Mouse (Mus musculus): ENCODE data around the gene Psg17. TPM values are rescaled to one million over a fixed set of nuclear protein-coding genes. Genes with fewer than 3 reads are reported as not detected.

The Psg17 gene
- polyA plus RNA-seq, 1 experiment, result not detected

- H3K27me3 ChIP-seq (ENCODE audit: control insufficient read depth, insufficient read depth, insufficient read length), result no peaks in the 10 kb centered on the region
- no peak overlapping the region for H3K4me3 ChIP-seq (ENCODE audit: insufficient read depth, poor library complexity, severe bottlenecking)
- H3K36me3 ChIP-seq (ENCODE audit: control insufficient read depth, insufficient read depth), result no peaks in the 10 kb centered on the region
- no peaks in the 10 kb centered on the region for H3K79me3 ChIP-seq (ENCODE audit: low read depth)
- TF ChIP-seq MYOG (IDR thresholded peaks at IDR 0.05; ENCODE audit: control insufficient read depth, extremely low read depth, insufficient read length), result no peak
- TF ChIP-seq MAX (IDR thresholded peaks at IDR 0.05), result no peak
- TF ChIP-seq CTCF (IDR thresholded peaks at IDR 0.05; ENCODE audit: control insufficient read depth, insufficient read depth, insufficient read length), result no peak
- TF ChIP-seq CEBPB (IDR thresholded peaks at IDR 0.05; ENCODE audit: low read depth), result no peak
- no peak for TF ChIP-seq FOSL1 (IDR thresholded peaks at IDR 0.05; ENCODE audit: insufficient read depth, low read length, poor library complexity, severe bottlenecking)
- no peak for TF ChIP-seq USF1 (IDR thresholded peaks at IDR 0.05; ENCODE audit: low read depth)
- H3ac ChIP-seq (ENCODE audit: control insufficient read depth, insufficient read length, low read depth), result no peak overlapping the region
- H3K79me2 ChIP-seq (ENCODE audit: control insufficient read depth, insufficient read depth), result no peaks in the 10 kb centered on the region
Measured at GRCm38 (mm10) chr7:18779337-18779781, 42.0 kb downstream of the Psg17 start.

Other genes with a start within 250 kb of the Psg17 start
- not detected for gene Psg23, start 205.1 kb downstream of the Psg17 start, polyA plus RNA-seq (2012; fragmentation: generic; extraction: Trizol)
- not detected for gene Psg21, start 164.9 kb downstream of the Psg17 start, polyA plus RNA-seq (2012; fragmentation: generic; extraction: Trizol)
- not detected for gene Psg20, start 135.4 kb downstream of the Psg17 start, polyA plus RNA-seq (2012; fragmentation: generic; extraction: Trizol)
- gene Psg22, start 103.5 kb downstream of the Psg17 start, polyA plus RNA-seq (2012; fragmentation: generic; extraction: Trizol), result not detected
- not detected for gene Psg19, start 23.1 kb downstream of the Psg17 start, polyA plus RNA-seq (2012; fragmentation: generic; extraction: Trizol)
- 0.18 TPM for gene Mill2, start 18.4 kb upstream of the Psg17 start, polyA plus RNA-seq (2012; fragmentation: generic; extraction: Trizol)
- gene Pglyrp1, start 49.7 kb upstream of the Psg17 start, polyA plus RNA-seq (2012; fragmentation: generic; extraction: Trizol), result 0.05 TPM
- gene Ccdc61, start 88.8 kb upstream of the Psg17 start, polyA plus RNA-seq (2012; fragmentation: generic; extraction: Trizol), result 10.8 TPM
- gene Nova2, start 104.3 kb upstream of the Psg17 start, polyA plus RNA-seq (2012; fragmentation: generic; extraction: Trizol), result 0.05 TPM
- not detected for gene Nanos2, start 165.8 kb upstream of the Psg17 start, polyA plus RNA-seq (2012; fragmentation: generic; extraction: Trizol)
- gene Mypop, start 169.6 kb upstream of the Psg17 start, polyA plus RNA-seq (2012; fragmentation: generic; extraction: Trizol), result 17.8 TPM
- gene Irf2bp1, start 182.4 kb upstream of the Psg17 start, polyA plus RNA-seq (2012; fragmentation: generic; extraction: Trizol), result 39.4 TPM
- gene Foxa3, start 201.9 kb upstream of the Psg17 start, polyA plus RNA-seq (2012; fragmentation: generic; extraction: Trizol), result 0.07 TPM
- 84.8 TPM for gene Sympk, start 202.8 kb upstream of the Psg17 start, polyA plus RNA-seq (2012; fragmentation: generic; extraction: Trizol)
- 0.09 TPM for gene Rsph6a, start 233.1 kb upstream of the Psg17 start, polyA plus RNA-seq (2012; fragmentation: generic; extraction: Trizol)